Mouse (Mus musculus) heart, adult 18-20 months (tissue): ENCODE measurements at regions not wholly inside any gene's neighbourhood (a gene's known extent, or its start where the extent isn't known, plus 50 kb on each side); places are given as distances from the start of the nearest gene placed in this dataset.

ENCODE experiments used
- DNase-seq, 2 experiments: peaks; one replicate each; pipeline ENCODE4 v3.0.0; 2021 to 2022; ENCODE audit warnings: mixed read lengths in 1 of 2

- no peak for DNase-seq
Observed at GRCm38 (mm10) chr11:45058658-45059057, 441.5 kb downstream of the Ebf1 start.

GRCm38 (mm10) chr11:45066592-45066991 lies 449.5 kb downstream of the Ebf1 start:
- DNase-seq = no peak

GRCm38 (mm10) chr11:45070280-45070679 lies 453.2 kb downstream of the Ebf1 start:
- DNase-seq = no peak

DNA sequence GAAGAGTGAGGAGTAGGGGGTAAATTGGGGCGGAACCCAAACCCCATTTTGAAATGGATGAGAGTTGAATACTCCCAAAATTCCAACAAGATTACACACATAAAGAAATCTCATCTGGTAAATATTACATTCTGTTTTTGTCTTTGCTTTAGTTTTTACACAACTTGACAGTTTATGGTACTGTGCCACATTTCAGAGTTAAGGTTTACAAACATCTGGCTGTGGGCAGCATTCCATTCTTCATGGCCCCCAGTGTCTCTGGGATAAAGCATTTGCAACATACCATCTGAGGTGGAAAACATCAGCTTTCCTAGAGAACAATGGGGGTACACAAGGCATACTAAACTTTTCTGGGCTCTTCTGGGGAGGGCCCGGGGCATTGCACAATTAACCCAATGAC lies 454.1 kb downstream of the Ebf1 start:
- peak; percentile 10 to 11 for DNase-seq

DNA sequence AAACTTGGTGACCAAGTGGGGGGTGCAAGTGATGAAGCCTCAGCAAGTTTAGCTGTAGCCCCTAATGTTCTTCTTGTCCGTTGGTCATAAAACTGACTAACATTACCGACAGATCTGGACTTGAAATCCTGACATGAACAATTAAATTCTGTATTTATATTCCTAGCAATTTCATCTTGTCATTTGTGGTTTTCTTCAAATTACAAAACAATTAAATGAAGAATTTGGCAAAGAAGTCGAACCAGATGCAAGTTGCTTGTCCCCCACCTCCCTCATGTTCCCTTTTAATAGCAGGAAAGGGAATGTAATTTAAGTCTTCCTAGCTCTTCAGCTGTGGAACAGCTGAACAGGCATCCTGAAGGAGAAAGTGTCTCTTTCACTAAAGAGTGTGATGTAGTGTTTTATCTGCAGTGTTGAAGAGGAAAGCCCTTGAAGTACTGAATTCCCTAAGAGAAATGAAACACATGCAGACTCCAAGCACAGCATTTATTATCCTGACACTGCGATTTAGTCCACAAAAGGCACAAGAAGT lies 467.5 kb downstream of the Ebf1 start:
- DNase-seq = no peak

DNA sequence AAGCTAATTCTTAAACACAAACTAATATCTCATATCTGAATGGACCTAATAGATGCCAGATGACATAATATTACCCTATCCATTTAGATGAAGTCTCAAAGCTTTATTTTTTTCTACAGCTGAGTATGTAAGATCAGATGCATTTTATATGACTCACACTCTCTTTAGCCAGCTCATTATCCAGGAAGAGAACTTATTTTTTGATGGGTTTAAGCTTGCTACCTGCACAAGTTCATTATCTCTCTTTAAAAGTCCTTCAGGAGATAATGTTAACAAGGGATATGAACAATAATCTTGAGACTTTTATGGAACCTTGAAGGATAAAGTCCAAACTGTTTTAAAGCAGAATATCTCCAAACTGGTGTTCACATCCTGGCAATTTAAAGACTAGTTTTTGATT lies 468.0 kb downstream of the Ebf1 start:
- DNase-seq = no peak

DNA sequence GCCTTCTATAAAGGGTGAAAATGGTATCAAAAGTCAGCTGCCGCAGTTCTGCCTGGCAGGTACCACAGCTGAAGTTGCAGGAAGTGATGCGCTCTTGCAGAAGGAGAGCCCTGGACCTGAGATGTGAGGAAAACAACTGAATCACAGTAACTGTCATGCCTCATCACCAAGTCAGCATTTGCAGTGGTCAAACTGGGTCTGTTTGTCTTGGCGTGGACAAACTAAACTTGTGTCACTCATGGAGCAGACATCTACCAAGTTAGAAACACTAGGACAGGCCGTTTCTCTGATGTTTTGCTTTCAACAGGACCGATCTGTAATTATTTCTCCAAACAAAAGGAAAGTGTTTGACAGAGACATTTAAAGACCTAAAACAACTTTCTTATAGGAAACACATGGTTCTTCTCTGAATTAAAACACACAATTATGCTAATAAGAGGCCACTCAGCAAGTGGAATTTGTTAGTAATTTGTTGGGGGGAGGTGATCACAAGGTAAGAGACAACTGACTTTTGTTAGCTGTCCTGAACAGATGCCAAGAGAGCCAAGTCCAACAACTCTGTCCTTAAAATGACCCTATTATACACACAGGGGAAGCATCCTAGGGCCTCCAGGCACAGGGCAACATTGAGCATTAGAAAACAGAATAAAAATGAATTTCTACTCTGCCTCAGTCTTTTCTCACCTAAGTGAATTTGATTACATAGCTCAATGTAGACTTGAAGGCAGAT lies 470.2 kb downstream of the Ebf1 start:
- DNase-seq = no peak

GRCm38 (mm10) chr11:45088286-45088685 lies 471.2 kb downstream of the Ebf1 start:
- DNase-seq = no peak

GRCm38 (mm10) chr11:45089561-45089960 lies 472.4 kb downstream of the Ebf1 start:
- no peak for DNase-seq

DNA sequence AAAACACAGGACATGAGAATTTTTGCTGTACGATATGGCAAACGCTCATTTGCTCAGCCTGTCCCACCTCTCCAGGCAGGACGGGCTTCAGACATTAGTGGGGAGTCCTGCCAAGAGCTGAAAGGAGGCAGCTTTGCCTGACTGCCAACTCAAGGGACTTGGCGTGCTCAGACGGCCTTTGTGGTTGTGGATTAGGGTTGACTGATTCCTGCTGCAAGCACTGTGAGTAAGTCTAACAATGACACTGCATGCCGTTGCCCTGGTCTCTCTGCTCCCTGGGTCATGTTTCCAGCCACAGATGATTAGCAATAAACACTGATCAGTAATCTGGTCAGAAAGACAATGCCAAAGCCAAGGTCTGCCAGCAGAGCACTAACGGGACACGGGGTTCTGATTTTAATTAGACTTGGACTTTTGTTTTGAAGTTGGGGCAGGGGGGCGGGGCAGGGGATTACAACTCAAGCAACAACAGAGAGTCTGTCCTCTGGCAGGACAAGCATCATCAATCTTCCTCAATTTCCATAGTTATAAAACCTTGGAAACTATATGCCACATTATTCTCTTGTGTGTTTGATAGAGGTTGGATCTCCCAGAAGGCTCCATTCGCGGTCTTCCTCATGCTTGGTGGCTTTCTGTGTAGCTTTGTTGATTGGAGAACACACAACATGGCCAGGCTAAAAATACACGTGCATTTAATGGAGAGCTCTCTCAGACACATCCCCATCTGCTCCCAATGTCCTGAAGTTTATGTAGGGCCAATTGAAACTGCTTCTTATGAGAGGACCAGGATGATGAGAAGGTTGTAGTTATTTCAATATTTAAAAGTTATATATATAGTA lies 486.6 kb downstream of the Ebf1 start:
- peak; percentile 32 to 62 for DNase-seq

GRCm38 (mm10) chr11:45116702-45117101 lies 499.6 kb downstream of the Ebf1 start:
- DNase-seq = peak in 1 of 2 experiments; percentile 17

DNA sequence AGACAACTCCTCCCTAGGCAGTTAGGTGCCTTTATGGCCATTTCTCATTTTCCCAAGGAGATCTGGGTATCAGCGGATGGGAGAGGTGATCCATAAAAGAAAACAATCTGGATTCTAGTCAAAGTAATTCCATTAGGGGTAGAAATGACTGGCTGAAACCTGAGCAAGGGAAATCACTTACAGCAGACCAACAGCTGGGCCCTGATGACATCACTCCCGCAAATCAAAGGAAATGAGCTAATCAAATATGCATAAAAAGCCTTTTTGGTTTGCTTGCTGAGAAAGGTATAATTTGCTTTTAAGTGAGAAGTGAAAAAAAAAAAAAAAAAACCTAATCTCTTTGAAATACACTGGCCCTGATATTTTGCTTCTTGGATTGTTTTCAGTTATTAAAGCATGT lies 506.2 kb downstream of the Ebf1 start:
- peak in 1 of 2 experiments; percentile 14 for DNase-seq

DNA sequence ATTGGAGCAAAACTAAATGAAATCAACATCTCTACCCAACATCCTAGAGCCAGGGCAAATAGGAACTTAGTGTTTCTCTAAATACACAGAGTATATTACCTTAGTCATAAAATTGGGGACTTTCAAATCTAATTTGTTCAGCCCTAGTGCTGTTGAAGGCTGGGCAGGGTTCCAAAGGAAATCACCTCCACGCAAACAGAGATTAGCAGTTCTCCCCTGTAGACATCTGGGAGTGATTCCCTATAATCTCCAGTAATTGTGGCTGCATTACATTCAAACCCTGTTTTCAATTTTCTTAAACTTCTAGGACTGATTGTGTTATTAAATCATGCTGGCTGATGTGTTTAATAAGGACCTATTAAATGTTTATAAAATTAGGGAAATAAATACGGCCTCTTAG lies 519.7 kb downstream of the Ebf1 start:
- DNase-seq = no peak

DNA sequence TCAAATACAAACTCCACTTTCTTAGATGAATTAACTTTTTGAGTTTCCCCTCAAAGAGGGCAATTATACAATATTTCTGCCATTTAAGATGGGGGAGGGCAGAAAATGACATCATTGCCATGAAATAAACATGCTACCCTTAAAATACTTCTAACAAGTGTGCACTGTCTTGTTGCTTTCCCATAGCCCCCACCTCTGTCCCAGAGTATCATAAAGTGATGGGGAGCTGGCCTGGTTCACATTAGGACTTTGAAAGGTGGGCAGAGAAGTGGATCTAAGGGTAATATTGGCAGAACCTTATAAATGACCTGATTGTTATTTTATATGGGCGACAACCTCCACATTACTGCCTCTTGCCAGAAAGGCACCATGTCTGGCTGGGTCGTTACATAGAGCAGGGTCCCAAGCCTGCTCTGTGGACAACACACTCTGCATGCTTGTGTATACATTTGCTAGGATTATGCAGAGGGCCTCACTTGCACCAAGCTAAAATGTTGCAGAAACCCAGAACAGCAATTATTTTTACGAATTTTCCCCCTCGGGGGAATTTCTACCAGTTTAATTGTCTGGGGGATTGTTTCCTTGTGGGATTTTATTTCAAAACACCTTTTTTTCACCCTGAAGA lies 521.3 kb downstream of the Ebf1 start:
- DNase-seq = no peak

DNA sequence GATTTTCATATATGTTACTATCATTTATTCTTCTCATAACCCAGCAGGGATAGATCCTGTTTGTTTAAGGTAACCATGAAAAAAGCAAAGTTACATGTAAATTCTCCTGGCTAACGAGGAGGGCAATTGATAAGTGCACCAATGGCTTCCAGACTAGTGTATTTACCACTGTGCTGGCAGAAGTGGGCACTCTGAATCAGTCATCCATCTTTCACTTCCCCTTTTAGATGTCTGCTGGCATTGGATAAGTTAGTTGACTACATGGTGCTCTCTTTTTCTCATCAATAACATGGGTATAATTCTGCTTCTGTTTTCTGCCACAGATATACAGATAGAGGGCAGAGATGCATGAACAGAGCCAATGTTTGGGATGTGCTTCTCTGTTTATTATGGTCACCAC lies 523.4 kb downstream of the Ebf1 start:
- DNase-seq = no peak

- DNase-seq = no peak
Observed at GRCm38 (mm10) chr11:45154070-45154469, 537.0 kb downstream of the Ebf1 start.

- no peak for DNase-seq
Observed at GRCm38 (mm10) chr11:45154497-45154896, 537.4 kb downstream of the Ebf1 start.

GRCm38 (mm10) chr11:45155782-45156181 lies 538.7 kb downstream of the Ebf1 start:
- DNase-seq = no peak

DNA sequence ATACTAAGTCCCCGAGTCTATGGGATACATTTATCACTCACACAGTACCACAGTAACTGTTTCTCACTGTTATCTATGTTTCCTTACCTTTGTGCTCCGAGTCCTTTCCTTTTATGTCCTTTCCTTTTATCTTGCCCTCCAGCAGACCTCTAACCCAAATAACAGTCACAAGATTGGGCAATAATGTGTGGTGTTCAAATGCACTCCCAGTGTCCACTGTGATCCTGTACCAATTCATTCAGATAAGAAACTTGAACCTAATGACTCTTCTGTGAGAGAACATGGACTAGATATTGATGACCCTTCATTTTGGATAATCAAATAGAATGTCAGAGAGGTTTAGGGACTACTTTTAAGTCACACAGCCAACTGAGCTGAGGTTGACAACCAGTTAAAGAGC lies 541.2 kb downstream of the Ebf1 start:
- no peak for DNase-seq

- no peak for DNase-seq
Observed at GRCm38 (mm10) chr11:45160871-45161270, 543.8 kb downstream of the Ebf1 start.

DNA sequence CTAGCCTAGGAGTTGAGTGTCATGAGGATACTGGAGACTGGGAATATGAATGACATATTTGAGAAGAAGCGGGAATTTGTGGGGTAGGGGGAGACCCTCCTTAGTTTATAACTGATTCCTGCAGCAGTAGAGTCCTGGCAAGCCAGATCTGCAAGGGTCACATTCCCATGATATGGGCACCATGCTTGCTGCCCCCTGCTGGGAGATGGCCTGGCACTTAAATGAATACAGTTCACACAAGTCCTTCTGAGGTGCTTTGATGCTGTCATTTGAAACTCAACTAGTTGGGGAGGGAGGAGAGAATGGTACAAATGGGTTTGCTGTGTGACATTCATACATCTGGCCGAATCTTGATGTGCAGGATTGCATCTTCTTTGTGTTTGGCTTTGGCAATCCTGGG lies 556.4 kb downstream of the Ebf1 start:
- no peak for DNase-seq

DNA sequence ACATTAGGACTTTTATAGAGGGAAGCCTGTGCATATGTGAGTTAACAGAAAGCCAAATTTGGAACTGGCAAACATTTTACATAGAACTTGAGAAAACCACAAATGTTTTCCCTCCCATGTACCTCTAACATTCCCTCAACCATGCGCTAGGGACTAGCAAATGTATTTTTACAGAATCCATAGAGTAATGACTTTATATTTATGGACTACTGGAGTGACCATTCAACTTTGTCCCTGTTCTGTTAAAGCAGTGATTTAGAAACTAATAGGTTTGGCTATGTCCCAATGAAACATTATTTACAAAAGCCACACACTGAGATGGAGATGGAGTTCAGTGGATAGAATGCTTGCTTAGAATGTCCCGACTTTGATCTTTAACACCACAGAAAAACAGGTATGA lies 557.0 kb downstream of the Ebf1 start:
- DNase-seq = no peak
